Mouse (Mus musculus) layer of hippocampus, postnatal 10 days (tissue): ENCODE measurements around the gene Alx3. TPM values are rescaled to one million over a fixed set of nuclear protein-coding genes. Genes with fewer than 3 reads are reported as not detected.

Source experiments
- total RNA-seq, 2 experiments: library from RNA; stranded (reverse); gene quantifications; 2 replicates each; pipeline ENCODE4 v1.2.3; 2021

Gene Alx3
- total RNA-seq, 2 experiments from 2014 or later = 0.37 to 0.40 TPM

Other genes starting within 250 kb of the Alx3 start
- gene Kcnc4, start 135.5 kb upstream of the Alx3 start, total RNA-seq = 10 to 100 TPM; 33.9 to 37.5 TPM
- gene Slc6a17, start 77.0 kb upstream of the Alx3 start, total RNA-seq = 100 to 1,000 TPM; 197 to 222 TPM
- gene Ubl4b, start 40.0 kb upstream of the Alx3 start, total RNA-seq = not detected
- not detected for gene Gm10961, start 36.3 kb downstream of the Alx3 start, total RNA-seq
- 10 to 100 TPM; 90.6 to 98.7 TPM for gene Strip1, start 36.7 kb downstream of the Alx3 start, total RNA-seq
- 100 to 1,000 TPM; 268 to 272 TPM for gene Ahcyl1, start 101.5 kb downstream of the Alx3 start, total RNA-seq
- 10 to 100 TPM; 12.8 to 12.9 TPM for gene Csf1, start 165.4 kb downstream of the Alx3 start, total RNA-seq